Mouse (Mus musculus) hindbrain, postnatal 0 days (tissue): ENCODE data around the gene Gm16253. TPM values are rescaled to one million over a fixed set of nuclear protein-coding genes. Genes with fewer than 3 reads are reported as not detected.
A peak's percentile ranks its signal among the peaks of the same experiment; 100 is the strongest.

Experiments used
- ATAC-seq: fragments of 200-750 bp; cut with Nextera tagmentation; 2 replicates; pipeline ENCODE4 v1.8.0; 2017; ENCODE audit warnings: mild to moderate bottlenecking, moderate TSS enrichment, moderate library complexity
- DNase-seq: peaks from one replicate; pipeline ENCODE4 v3.0.0-alpha.2; 2015; ENCODE audit warnings: low spot score
- H3K27ac ChIP-seq: fragments of 300-500 bp; sonication (generic); 2 replicates; pipeline ENCODE4 v1.5.1; 2014; ENCODE audit warnings: mild to moderate bottlenecking
- H3K27me3 ChIP-seq: fragments of 300-500 bp; sonication (generic); 2 replicates; pipeline ENCODE4 v1.6.1; 2014; ENCODE audit warnings: low read length, mixed read lengths; ENCODE audit not compliant: insufficient read depth
- H3K36me3 ChIP-seq: fragments of 300-500 bp; sonication (generic); 2 replicates; pipeline ENCODE4 v1.6.1; 2014; ENCODE audit warnings: low read length, mixed read lengths; ENCODE audit not compliant: insufficient read depth
- H3K4me1 ChIP-seq: fragments of 300-500 bp; sonication (generic); 2 replicates; pipeline ENCODE4 v1.6.1; 2014; ENCODE audit warnings: antibody characterized with exemption, low read length, mixed read lengths; ENCODE audit not compliant: insufficient read depth
- H3K4me2 ChIP-seq: fragments of 300-500 bp; sonication (generic); 2 replicates; pipeline ENCODE4 v1.6.1; 2014; ENCODE audit warnings: low read depth, mild to moderate bottlenecking, low read length, moderate library complexity, mixed read lengths
- H3K4me3 ChIP-seq: fragments of 300-500 bp; sonication (generic); 2 replicates; pipeline ENCODE4 v1.5.1; 2014; ENCODE audit warnings: low read length
- H3K9ac ChIP-seq: fragments of 300-500 bp; sonication (generic); replicated peaks from 2 replicates; pipeline ENCODE4 v1.6.1; 2014; ENCODE audit warnings: mild to moderate bottlenecking, low read length, moderate library complexity, mixed read lengths
- H3K9me3 ChIP-seq: fragments of 300-500 bp; sonication (generic); 2 replicates; pipeline ENCODE4 v1.6.1; 2016; ENCODE audit warnings: low read length, mixed read lengths
- CTCF ChIP-seq: IDR thresholded peaks from 2 replicates; pipeline ENCODE4 v1.5.1; 2016; ENCODE audit warnings: antibody characterized with exemption, control low read depth, low read depth
- WGBS: fragments of 180-500 bp; shearing (Covaris S2); extraction: QIAGEN DNeasy Blood & Tissue Kit; methylation state at CpG from one replicate; pipeline ENCODE4 v1.1.7; 2014; 5-methylcytosine and 5-hydroxymethylcytosine counted together
- polyA plus RNA-seq: library from polyadenylated mRNA; unstranded; fragments of >200 nt; fragmentation: Nextera tagmentation; extraction: Ambion mirVana; gene quantifications from 2 replicates; pipeline ENCODE4 v1.2.1, GENCODE M21; 2015
- total RNA-seq: library from RNA; depleted of rRNA; stranded (reverse); fragments of >200 nt; gene quantifications from 2 replicates; pipeline ENCODE4 v1.2.3, GENCODE M21; 2014; rRNA removed

Gm16253 gene
- total and polyA plus RNA-seq, 2 experiments from 2014 or later: 0.96 TPM; not detected in 1

DNA sequence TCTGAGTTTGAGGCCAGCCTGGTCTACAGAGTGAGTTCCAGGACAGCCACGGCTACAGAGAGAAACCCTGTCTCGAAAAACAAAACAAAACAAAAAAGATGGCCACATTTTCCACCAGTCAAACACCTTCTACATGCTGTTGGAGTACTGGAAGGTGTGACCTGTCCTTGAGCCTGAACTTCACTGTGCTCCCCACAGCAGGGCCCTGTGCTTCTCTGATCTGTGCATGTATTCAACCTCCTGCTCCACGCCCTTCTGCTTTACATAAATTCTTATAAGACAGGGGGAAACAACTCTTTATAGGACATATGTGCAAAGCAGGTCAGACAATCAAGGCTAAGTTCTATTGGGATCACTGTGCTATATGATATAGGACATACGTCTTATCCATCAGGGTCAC lies 46.4 kb downstream of the Gm16253 start:
- Histone ChIP-seq H3K4me2 (no peak overlapping the region), H3K27ac (no peak overlapping the region), H3K9ac (no peak overlapping the region), H3K4me1 (no peaks in the 10 kb centered on the region), H3K27me3 (no peaks in the 10 kb centered on the region), H3K4me3 (no peak overlapping the region), H3K9me3 (no peaks in the 10 kb centered on the region), H3K36me3 (peaks cover 40% of the 10 kb centered on the region; the same call in 1 of the 2 replicates)
- TF ChIP-seq CTCF: no peak
- no peak for DNase-seq
- no peak for ATAC-seq
- 97% methylated on average over 4 of the region's 4 CpGs for WGBS

DNA sequence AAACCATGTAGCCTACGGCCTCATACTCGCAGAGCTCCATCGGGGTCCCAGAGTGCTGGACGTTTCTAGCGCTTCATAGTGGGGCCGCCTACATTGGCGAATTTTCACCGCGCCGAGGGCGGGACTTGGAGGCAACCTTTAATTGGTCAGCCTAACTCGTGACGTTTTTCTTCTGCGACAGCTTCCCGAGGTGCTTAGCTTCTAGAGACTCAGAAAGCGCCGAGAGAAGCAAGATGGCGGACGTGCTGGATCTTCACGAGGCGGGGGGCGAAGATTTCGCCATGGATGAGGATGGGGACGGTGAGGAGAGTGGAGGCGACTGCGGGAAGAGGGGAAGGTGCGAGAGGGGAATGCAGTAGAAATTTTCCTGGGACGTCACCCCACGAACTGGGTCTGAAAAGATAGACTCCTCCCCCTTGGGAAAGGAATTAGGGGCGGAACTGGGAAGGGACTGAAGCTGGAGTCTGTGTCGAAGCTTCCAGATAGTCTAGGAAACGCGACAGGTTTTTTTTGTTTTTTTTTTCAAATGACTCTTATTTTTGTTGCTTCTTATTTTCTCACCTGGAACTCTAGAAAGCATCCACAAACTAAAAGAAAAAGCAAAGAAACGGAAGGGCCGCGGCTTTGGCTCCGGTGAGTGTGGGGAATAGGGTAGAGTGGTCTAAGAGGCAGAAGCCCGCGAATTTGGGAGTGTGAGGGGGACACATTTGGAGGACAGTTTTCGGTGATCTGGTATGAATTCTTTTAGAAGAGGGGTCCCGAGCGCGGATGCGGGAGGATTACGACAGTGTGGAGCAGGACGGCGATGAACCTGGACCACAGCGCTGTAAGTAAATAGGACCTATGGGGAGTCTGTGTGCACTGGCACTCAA lies 53.2 kb downstream of the Gm16253 start, which contains the start of gene Rbm8a:
TSS of gene Rbm8a (plus strand) at position 205 of the 872 bp plus-strand sequence.
- H3K27ac ChIP-seq: peak within 1 kb of the TSS; percentile 81

More for the DNA sequence above, 53.2 kb downstream of the Gm16253 start, which contains the start of gene Rbm8a:
- WGBS: under 1% methylated on average over 48 of the region's 48 CpGs
- H3K4me1 ChIP-seq: peaks cover 7% of the 10 kb centered on the region; the same call in 1 of the 2 replicates
- H3K36me3 ChIP-seq: peaks cover 17% of the 10 kb centered on the region; the same call in 1 of the 2 replicates
- TF ChIP-seq CTCF: no peak
- peak within 1 kb of the TSS; percentile 63 for H3K4me3 ChIP-seq
- no peaks in the 10 kb centered on the region for H3K27me3 ChIP-seq
- peak within 1 kb of the TSS; percentile 82 for H3K4me2 ChIP-seq
- DNase-seq: peak; percentile 100
- peak within 1 kb of the TSS; percentile 69 for H3K9ac ChIP-seq
- ATAC-seq: peak; percentile 96
- no peaks in the 10 kb centered on the region for H3K9me3 ChIP-seq

Other genes with a start within 250 kb of the Gm16253 start
- gene BC107364, start 124.7 kb upstream of the Gm16253 start, total RNA-seq: not detected in 2 replicates
- gene BC107364, start 124.7 kb upstream of the Gm16253 start, polyA plus RNA-seq: not detected in 2 replicates
- gene Hfe2, start 51.8 kb upstream of the Gm16253 start, total RNA-seq: 0.78 and 1.9 TPM in 2 replicates
- gene Hfe2, start 51.8 kb upstream of the Gm16253 start, polyA plus RNA-seq: 2.1 and 2.5 TPM in 2 replicates
- gene Txnip, start 19.0 kb upstream of the Gm16253 start, total RNA-seq: 192 and 222 TPM in 2 replicates
- 133 and 148 TPM in 2 replicates for gene Txnip, start 19.0 kb upstream of the Gm16253 start, polyA plus RNA-seq
- gene Polr3gl, start 17.2 kb downstream of the Gm16253 start, total RNA-seq: 10.7 and 11.2 TPM in 2 replicates
- 31.9 and 32.9 TPM in 2 replicates for gene Polr3gl, start 17.2 kb downstream of the Gm16253 start, polyA plus RNA-seq
- 26.4 and 29.6 TPM in 2 replicates for gene Ankrd34a, start 19.7 kb downstream of the Gm16253 start, total RNA-seq
- gene Ankrd34a, start 19.7 kb downstream of the Gm16253 start, polyA plus RNA-seq: 14.2 and 15.3 TPM in 2 replicates
- 45.0 and 48.4 TPM in 2 replicates for gene Lix1l, start 24.2 kb downstream of the Gm16253 start, total RNA-seq
- gene Lix1l, start 24.2 kb downstream of the Gm16253 start, polyA plus RNA-seq: 3.9 and 5.2 TPM in 2 replicates
- 14.9 and 17.0 TPM in 2 replicates for gene Rbm8a, start 52.9 kb downstream of the Gm16253 start, total RNA-seq
- gene Rbm8a, start 52.9 kb downstream of the Gm16253 start, polyA plus RNA-seq: 114 TPM in 2 replicates
- 47.1 and 63.9 TPM in 2 replicates for gene Pex11b, start 58.4 kb downstream of the Gm16253 start, total RNA-seq
- 66.9 and 67.3 TPM in 2 replicates for gene Pex11b, start 58.4 kb downstream of the Gm16253 start, polyA plus RNA-seq
- gene Gm42957, start 58.5 kb downstream of the Gm16253 start, total RNA-seq: 0.32 TPM in 1 of 2 replicates, not detected in the other
- gene Gm42957, start 58.5 kb downstream of the Gm16253 start, polyA plus RNA-seq: 0.15 TPM in 1 of 2 replicates, not detected in the other
- 2.3 and 2.6 TPM in 2 replicates for gene Itga10, start 68.6 kb downstream of the Gm16253 start, total RNA-seq
- 0.79 and 1.4 TPM in 2 replicates for gene Itga10, start 68.6 kb downstream of the Gm16253 start, polyA plus RNA-seq
- gene Ankrd35, start 93.1 kb downstream of the Gm16253 start, total RNA-seq: 2.1 and 6.4 TPM in 2 replicates
- gene Ankrd35, start 93.1 kb downstream of the Gm16253 start, polyA plus RNA-seq: 2.8 and 3.0 TPM in 2 replicates
- 37.5 and 46.1 TPM in 2 replicates for gene Pias3, start 119.4 kb downstream of the Gm16253 start, total RNA-seq
- gene Pias3, start 119.4 kb downstream of the Gm16253 start, polyA plus RNA-seq: 41.3 and 44.3 TPM in 2 replicates
- 13.0 and 13.4 TPM in 2 replicates for gene Nudt17, start 131.6 kb downstream of the Gm16253 start, total RNA-seq
- gene Nudt17, start 131.6 kb downstream of the Gm16253 start, polyA plus RNA-seq: 17.6 and 17.8 TPM in 2 replicates
- gene Polr3c, start 150.6 kb downstream of the Gm16253 start, total RNA-seq: 10.9 and 11.7 TPM in 2 replicates
- 26.3 and 29.1 TPM in 2 replicates for gene Polr3c, start 150.6 kb downstream of the Gm16253 start, polyA plus RNA-seq
- 47.9 and 53.8 TPM in 2 replicates for gene Rnf115, start 150.7 kb downstream of the Gm16253 start, total RNA-seq
- 76.6 and 81.2 TPM in 2 replicates for gene Rnf115, start 150.7 kb downstream of the Gm16253 start, polyA plus RNA-seq